Mouse (Mus musculus) induced T-regulatory cell, adult 2 months (primary cell): Measurements from ENCODE around the gene Olr1.
"Not testable (repeated sequence)": the region's sequence is repeated elsewhere in the genome, so short reads cannot be mapped to it uniquely, and the experiment has no call there.

Experiments
- DNase-seq: peaks from one replicate; pipeline ENCODE4 v3.0.0-alpha.2; 2012; ENCODE audit warnings: low read depth

The Olr1 gene

GRCm38 (mm10) chr6:129512367-129512766 is 5.4 kb upstream of the Olr1 start, which contains the start of gene Tmem52b:
Tmem52b (plus strand) TSS chr6:129512555.
- DNase-seq = no peak

- no peak for DNase-seq
Measured at GRCm38 (mm10) chr6:129510120-129510911, 3.4 kb upstream of the Olr1 start.

DNA sequence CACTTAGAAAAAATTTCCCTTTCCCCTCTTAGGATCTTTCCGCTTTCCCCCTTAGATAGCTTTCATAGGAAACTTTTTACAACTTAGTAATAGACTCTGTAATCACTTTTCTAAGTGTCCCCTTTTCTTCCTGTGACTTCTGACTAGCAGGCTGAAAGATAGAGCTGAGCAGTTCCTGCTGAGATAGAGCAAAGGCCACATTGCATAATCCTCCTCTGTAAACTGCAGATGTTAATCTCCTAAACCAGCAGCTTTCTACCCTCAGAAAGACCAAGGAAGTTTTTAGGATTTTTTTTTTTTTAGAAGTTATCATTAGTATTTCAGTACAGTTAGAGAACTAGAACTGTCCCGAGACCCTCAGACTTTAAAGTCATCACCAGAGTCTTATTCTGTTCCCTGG is 3.5 kb downstream of the Olr1 start:
- DNase-seq = no peak

GRCm38 (mm10) chr6:129499516-129499915 is 7.4 kb downstream of the Olr1 start:
- DNase-seq = not testable (repeated sequence)

DNA sequence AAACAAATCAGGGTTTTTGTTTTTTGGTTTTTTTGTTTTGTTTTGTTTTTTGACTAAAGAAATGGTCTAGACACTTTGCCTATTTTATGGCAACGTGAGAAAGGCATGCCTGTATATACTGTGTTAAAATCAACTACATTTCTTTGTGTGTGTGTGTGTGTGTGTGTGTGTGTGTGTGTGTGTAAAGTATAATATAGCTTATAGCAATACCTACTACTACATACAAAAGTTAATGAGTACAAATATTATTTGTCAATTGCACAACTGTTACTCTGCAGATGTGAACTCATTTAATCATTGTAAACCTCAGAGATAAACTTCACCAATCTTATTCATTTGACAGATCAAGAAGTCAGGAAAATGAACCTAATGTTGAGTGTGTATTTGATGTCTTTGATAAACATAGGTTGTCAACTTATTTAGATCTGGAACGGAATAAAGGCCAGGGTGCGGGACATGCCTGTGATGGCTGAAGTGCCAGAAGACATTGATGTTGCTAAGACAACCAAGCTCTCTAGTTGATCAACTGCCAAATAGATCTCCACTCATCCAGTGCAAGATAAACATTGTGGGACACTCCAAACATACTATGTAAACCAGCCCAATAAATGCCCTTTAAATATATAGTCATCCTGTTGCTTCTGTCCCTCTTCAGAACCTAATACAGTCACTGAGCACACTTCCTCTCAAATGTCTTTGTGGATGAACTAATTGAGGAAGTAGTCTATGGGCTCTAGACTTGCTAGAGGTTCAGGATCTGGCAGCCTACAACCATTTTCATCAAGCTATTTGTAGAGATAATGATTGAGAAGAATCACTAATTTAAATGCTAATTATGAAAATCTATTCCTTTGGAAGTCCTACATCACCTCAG is 9.4 kb downstream of the Olr1 start:
- no peak for DNase-seq

GRCm38 (mm10) chr6:129494924-129495323 is 12.0 kb downstream of the Olr1 start:
- DNase-seq = no peak

DNA sequence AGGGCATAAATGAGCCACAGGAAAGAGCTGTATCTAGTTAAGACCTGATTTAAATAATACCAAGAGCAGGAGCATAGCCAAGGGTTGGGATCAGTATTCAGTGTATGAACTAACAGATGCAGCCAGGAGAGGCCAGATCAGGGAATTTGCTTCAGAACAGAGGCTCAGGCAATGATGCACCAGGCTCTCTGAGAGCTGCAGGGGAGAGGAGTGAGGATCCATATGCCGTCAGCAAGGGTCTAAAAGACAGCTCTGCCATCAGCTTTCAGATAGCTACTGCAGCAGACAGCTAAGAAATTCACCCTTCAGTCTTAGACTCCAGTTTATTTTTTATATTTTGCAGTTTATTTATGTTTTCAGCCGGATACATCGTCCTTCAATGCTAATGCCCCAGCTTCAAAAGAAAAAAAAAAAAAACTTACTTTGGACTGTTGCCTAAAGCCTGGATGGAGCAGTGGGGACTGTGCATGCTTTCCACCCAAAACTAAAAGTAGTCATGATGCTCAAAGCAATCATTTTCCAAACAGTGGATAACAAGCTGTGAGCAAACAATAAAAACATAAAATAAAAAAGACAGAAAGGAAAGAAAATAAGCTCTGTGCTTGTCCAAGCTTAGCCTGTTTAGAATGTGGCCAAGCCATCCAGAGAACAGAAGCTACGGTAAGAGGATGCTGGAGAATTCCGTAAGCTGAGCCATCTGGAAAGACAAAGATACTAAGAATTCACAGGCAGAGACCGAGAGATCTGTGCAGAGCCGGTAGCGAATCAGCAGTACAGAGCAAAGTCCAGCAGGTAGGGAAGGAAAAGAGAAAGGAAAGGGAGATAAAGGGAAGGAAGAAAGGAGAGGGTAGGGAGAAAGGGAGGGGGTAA is 26.6 kb downstream of the Olr1 start:
- DNase-seq = no peak

- DNase-seq = peak; percentile 50
Measured at GRCm38 (mm10) chr6:129476404-129477126, 30.4 kb downstream of the Olr1 start.

DNA sequence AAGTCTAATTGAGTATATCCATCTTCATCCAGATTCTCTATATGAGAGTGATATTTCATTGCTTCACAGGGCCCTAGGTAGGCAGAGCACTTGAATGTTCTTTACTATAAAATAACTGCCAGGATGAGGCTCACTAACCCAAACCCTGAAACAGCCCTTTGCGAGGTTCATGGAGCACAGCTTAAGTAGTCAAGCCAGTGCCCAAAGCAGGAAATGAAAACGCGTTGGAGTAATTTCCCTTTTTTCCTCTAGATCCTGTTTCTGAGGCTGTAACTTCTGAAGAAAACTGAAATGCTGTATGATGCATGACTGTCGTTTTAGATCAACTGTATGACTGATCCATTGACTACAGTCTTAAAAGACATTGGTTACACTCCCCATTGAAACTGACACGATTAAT is 34.3 kb downstream of the Olr1 start:
- no peak for DNase-seq

- DNase-seq = no peak
Measured at GRCm38 (mm10) chr6:129471386-129471785, 35.6 kb downstream of the Olr1 start.

DNA sequence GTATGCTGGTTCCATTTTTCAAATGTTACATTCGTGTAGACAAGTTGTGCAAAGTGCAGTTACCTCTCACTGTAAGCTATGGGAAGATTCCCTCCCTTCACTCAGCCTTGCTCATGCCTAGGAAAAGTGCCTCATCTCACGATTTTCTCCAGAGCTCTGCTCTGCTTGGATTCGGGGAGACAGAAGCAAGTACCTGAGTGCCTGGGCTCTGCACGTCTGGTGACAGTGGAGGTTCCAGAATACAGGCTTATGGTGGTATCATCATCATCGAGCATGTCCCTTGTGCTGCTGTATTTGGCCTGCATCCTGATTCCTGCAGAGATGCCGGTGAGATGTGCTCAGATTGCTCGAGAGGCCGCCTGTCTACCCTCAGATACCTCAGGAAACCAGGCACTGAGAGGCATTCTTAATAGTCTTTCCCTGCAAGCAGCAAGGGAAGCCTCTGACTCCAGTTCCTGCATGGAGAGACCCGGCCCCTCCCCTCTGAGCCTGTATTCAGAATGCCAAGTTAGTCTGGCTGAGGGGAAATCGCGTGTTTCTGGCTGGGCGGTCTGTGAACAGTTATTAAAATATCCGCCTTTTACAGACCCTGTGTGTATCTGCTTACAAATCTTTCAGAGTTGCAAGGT is 55.4 kb downstream of the Olr1 start, which contains the start of gene Clec1a:
TSS of gene Clec1a (minus strand) at position 590 of the 629 bp plus-strand sequence.
- no peak for DNase-seq

DNA sequence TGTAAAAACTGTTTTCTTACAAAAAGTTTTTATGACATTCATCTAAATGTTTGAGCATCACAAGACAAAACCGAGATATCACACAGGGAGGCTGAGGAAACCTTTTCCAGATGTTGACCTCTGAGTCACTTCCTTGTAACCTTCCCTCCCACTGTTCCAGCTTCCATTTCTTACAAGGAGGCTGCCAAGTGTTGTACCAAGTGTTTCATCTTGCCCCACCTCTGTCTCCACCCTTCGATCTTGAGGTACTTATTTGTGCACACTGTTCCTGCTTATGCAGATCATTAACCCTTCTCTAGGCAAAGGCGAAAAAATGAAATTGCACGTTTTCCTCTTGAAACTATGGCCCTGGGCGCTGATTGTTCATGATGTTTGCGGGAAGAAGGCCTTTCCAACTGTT is 57.2 kb downstream of the Olr1 start:
- no peak for DNase-seq

DNA sequence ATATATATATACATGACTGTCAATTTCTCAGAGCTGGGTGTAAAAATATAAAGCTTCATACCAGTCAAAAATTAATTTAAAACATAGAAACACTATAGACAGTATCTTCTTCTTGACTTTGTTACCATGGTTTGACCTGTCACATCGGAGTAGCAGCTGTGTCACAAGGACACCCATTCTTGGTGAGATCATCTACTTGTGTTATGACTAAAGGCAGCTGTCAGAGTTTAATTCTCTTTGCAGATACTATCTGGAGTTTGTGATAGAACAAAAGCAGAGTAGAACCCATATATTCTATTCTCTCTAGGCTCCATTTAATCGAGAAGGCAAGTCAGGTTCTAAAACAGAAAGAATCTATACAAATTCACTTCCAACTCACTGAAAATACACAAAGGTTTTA is 68.9 kb downstream of the Olr1 start:
- no peak for DNase-seq

DNA sequence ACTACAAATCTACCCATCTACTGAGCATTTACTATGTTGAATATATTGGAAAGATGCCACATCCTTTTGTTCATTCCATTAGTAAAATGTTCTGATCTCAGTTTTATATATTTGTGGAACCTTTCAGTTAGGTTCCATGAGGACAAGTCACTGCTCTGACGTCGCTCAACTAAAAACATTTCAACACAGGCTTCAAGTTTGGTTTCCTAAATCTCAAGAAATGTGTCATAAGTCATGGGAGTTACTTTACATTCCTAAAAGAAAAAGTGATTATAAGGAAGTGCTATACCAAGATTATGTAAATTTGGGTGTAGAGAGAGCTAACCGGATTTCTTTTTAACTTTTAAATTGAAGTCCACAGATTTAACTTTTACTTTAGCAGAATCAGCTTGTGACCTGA is 70.9 kb downstream of the Olr1 start:
- no peak for DNase-seq
